Mouse (Mus musculus) heart, postnatal 36 days (tissue): ENCODE results near the gene Tyw1. TPM values are rescaled to one million over a fixed set of nuclear protein-coding genes. Genes with fewer than 3 reads are reported as not detected.

Experiments
- DNase-seq, 2 experiments: peaks; one replicate each; pipeline ENCODE4 v3.0.0; 2021 to 2022
- intact Hi-C: fragments of 180-260 bp; cut with DNase I; formaldehyde crosslinking; loops from one replicate; pipeline ENCODE4 v1.15.1; 2025
- total RNA-seq, 2 experiments: library from RNA; stranded (reverse); gene quantifications; 2 replicates each; pipeline ENCODE4 v1.2.3; 2021

The Tyw1 gene
- total RNA-seq, 2 experiments from 2014 or later: 8.6 to 10.2 TPM

DNA sequence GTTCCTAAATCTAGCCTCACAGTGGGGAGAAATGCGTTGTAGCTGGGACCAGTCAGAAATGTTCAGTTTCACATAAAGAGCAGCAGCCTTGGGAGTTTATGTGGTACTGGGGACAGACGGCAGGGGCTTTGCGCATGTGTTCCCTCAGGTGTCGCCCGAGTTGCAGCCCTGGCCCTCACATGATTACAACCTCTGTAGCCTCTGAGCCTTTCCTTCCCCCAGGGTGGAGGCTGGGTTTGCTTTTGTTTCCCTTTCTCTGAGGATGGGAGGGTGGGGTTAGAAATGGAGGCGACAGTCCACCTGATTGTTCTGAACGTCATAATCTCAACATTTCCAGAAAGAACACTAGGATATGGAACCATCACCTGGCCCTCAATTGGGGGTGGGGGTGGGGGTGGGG is 52.5 kb downstream of the Tyw1 start:
- intact Hi-C loops: loop anchor here (5.0 kb wide), 1 partner anchor 1759 kb away; no protein-coding TSS in a partner anchor
- DNase-seq: no peak

DNA sequence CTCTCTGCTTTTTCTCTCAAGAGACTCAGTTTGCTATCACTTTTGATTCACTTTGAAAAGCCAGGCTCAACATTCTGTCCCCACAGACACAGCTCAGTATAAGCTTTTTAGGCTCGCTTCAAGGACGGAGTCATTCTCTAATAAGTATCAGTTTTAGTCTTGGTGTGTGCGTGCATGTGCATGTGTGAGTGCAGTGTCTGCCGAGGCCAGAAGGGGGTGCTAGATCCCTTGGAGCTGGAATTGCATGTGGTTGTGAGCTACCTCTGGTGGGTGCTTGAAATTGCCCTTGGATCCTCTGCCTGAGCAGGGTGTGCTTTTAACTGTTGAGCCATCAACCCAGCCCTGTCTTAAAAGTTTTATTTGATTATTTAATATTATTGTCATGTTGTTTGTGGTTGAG is 54.7 kb downstream of the Tyw1 start:
- intact Hi-C loops: no loop called here
- DNase-seq: no peak

DNA sequence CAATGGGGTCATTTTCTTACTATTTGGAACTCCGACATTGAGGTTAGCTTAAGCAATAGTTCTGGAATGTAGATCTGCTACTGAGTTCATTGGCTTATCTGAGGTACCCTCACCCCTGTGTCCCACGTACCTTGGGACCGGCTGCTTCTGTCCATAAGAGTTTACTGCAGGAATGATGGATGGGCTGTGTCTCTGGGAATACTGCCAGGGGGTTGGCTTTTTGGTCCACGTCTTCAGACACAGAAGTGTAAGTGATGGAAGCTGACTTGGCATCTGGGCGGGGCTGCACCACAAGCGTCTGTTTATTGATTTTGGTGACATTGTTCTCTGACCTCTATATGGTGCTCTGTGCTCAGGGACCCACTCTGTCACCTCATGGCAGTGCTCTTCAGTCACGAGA is 55.4 kb downstream of the Tyw1 start:
- DNase-seq: no peak
- intact Hi-C loops: no loop called here

DNA sequence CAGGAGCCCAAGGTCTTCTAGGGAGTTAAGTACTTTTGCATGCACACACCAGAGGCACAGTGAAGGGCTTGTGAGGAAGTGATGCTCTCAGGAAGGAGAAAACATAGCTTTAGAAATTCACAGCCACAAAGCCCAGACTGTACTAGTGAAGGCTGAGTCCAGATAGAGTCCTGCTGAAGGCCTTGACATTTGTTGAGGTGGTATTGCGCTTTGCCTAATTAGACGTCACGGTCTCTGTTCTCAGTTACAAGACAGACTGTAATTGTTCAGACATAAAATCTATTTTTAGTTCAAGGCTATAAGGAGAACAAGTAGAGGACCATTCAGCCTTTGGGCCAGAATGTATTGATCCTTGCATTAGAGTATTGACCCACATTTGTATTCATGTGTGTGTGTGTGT is 58.1 kb downstream of the Tyw1 start:
- no peak for DNase-seq
- intact Hi-C loops: no loop called here

DNA sequence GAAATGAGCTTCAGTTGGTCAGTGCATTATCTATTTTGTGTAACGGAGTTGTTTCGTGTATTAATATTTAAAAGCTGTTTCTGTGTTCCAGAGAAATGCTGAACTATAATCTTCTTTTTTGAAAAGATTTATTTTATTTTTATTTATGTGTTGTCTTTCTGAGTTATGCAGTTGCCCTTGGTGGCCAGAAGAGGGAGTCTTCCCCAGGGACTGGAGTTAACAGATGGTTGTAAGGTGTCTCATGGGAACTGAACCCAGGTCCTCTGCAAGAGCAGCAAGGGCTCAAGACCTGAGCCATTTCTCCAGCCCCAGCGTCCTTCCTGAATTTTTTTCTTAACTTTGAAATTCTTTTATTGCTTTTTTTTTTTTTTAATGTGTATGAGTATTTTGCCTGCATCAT is 59.5 kb downstream of the Tyw1 start:
- intact Hi-C loops: no loop called here
- DNase-seq: no peak

DNA sequence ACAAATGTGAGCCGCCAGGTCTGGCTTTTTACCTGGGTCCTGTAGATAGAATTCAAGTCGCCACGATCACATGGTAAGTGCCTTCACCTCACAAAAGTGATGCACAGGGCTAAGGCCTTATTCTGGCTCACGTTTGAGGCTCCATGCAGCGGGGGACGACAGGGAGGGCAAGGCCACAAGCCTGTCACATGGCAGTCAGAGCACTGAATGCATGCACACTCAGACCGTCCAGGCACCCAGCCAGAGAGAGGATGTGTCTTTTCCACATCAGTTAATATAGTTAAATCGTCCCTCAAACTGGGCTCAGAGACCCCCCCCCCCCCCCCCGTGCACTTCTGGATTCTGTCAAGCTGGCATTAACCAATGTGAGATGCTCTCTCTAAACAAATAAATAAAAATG is 60.9 kb downstream of the Tyw1 start:
- intact Hi-C loops: no loop called here
- DNase-seq: no peak

DNA sequence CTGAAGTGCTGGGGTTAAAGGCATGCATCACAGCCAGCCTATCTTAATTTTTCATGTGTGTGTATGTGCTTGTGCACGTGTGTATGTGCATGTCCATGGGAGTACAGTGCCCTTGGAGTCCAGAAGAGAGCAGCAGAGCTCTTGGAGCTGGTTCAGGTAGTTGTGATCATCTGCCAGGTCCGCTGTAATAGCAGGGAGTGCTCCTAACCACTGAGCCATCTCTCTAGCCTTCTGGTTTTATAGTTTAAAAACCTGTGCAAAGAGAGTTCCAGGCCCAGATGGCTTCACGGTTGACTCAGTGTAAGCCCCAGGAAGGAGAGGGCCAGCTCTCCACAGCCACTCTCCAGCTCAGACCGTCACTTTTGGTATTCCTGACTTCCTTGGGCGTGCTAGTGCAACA is 64.4 kb downstream of the Tyw1 start:
- no peak for DNase-seq
- intact Hi-C loops: loop anchor here (2.0 kb wide), 1 partner anchor 533 kb away; no protein-coding TSS in a partner anchor

DNA sequence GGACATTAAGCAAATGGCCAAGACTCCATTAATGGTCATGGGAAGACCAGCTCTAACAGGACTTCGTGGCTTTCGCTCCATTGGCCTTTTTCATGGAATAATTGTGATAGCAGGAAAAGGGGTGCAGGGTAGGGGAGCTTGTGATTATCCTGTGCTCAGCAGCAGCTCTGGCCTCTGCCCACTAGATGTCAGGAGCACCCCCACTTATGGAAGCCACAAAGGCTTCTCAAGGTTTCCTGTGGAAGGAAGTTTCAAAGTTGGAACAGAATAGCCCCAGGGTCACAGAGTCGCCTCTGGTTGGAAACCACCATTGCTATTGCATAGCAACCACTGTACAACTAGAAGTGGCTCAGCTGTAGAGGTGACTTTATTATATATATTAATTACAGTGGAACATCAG is 65.1 kb downstream of the Tyw1 start:
- DNase-seq: peak in 1 of 2 experiments; percentile 13
- intact Hi-C loops: loop anchor here (2.0 kb wide), 1 partner anchor 532 kb away; no protein-coding TSS in a partner anchor

DNA sequence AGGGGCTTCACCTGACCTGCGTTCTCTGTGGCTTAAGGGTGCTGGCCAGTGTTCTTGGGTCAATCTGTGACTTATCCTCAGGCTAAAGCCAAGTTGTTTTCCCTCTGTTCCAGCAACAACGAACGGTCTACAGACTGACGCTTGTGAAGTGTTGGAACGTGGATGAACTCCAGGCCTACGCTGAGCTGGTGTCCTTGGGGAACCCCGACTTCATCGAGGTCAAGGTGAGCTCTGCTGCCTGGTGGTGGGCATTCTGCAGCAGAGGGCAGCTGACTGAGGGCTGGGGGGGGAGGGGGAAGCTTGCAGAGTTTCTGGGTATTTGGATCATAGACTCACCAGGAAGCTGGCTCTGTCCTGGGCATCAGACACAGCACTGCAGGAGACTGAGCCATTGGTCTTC is 70.1 kb downstream of the Tyw1 start:
- intact Hi-C loops: no loop called here
- no peak for DNase-seq

DNA sequence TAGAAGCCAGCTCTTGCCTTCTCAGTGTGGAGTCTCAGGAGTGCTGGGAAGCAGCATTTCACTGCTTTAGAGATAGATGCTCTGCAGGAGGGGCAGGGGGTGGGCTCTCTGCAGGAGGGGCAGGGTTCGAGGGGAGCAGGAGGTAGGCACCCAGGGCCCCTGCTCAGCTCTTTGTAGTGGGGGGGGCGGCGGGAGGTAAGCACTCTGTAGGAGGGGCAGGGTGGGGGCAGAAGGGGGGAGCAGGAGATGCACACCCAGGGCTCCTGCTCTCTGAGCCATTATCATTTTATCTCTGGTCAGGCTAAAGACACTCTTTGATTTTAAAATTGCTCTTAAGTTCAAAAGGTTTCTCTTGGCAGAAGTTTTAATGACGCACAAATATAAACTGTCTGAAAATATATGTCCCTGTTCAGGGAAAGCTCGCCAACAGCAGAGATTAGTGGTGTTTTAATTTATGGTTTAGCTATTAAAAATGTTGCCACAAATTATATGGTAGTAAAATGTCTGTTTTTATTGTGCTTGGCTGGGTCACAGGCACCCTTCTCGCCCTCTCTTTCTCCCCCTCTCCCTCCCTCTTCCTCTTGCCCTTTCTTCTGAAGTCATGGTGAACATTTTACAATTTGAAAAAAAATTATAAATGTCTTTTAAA is 72.3 kb downstream of the Tyw1 start:
- no peak for DNase-seq
- intact Hi-C loops: no loop called here

DNA sequence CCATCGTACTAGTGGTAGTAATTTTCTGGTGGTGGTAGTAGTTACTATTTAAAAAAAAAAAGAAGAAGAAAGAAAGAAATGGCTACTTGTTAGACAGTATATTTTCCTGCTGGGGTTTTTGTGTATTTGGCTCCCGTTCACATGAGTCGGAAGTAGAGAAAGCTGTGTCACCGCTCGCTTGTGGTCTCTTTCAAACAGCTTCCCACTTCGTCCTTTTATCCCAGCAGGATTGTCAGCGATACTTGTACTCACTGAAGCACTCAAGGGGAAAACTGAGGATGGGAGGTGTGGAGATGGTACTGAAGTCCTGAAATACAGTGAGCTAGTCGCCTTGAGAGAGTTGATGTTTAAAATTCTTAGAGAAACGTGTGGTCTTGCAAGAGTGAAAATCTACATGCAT is 72.9 kb downstream of the Tyw1 start:
- no peak for DNase-seq
- intact Hi-C loops: no loop called here

DNA sequence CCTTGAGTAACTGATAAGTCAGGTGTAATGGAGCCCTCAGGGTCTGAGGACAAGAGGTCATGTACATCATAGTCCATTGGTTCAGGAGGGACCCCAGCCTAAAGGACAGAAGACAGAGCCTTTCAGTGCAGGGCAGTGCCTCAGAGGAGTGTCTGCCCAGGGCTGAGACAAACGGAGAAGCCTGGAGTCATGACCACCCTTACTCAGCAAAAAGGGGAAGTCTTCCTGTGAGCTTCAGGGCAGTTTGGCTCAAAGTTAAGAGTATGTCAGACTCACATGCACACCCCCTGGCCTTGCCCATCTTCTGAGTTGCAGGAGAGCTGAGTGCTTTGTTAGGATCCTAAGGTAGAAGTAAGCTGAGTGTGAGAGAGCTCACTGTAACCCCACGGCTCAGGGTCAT is 74.5 kb downstream of the Tyw1 start:
- no peak for DNase-seq
- intact Hi-C loops: no loop called here

DNA sequence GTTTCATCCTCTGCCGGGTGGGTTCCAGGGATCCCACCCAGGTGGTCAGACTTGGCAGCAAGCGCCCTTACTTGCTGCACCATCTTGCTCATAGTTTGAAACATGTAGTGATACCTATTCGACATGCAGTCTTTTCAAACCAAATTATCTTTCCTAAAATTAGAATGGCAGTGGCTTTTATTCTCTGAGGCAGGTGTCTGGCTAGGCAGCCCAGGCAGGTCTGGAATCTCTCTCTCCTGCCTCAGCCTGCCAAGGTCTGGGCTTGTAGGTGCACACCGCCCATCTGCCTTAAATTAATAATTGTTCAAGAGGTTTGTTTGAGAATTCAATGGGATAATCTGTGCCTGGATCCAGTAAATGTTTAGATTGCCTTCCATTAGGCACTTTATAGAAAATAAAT is 75.4 kb downstream of the Tyw1 start:
- intact Hi-C loops: no loop called here
- no peak for DNase-seq

DNA sequence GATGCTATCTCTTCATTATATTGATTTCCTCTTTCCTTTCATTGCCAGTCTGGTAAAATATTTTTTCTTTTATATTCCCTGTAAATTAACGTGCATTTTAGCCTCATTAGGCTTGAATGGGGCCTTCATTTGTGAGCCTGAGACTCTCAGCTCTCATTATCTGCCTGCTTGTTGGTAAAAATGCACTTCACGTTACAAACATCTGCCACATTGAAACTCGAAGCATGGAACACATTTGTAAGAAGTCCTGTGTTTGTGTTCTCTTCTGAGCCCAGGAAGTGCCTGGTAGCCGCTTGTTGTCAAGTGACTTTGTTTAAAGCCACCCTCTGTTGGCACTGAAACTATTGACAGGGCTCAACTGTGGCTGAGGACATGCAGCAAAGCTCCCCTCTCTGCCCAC is 75.8 kb downstream of the Tyw1 start:
- intact Hi-C loops: no loop called here
- DNase-seq: no peak

DNA sequence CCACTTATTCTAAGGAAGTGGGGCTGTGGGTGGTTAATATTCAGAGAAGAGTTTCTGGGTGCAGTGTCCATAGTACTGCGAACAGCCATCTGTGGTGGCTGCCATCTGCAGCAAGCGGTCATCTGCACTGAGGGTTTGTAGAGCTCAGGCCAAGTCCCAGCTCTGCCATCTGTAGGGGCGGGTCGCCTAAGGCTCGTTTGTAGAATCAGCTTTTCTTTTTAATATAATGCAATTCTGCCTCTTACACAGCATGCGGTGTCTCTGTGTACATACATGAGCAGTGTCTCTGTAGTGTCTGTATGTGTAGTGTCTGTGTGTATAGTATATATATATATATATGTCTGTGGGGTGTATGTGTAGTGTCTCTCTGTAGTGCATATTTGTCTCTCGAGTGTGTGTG is 78.1 kb downstream of the Tyw1 start:
- no peak for DNase-seq

DNA sequence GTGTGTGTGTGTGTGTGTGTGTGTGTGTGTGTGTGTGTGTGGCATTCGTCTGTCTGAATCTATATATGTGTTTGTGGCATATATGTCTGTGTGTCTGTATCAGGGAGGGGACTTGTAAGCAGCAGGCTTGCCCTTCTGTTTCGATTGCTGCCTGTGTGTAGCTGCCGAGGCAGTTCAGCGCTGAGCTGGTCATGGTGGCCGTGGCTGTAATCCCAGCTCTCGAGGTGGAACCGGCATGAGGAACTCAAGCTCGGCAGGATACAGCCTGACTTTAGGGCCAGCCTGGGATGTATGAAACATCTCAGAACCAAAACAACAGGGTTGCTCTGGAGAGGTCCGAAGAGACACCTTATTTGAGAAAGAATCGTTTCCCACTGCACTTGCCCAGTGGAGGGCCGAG is 78.6 kb downstream of the Tyw1 start:
- intact Hi-C loops: no loop called here

More for the DNA sequence above, 78.1 kb downstream of the Tyw1 start:
- intact Hi-C loops: no loop called here

DNA sequence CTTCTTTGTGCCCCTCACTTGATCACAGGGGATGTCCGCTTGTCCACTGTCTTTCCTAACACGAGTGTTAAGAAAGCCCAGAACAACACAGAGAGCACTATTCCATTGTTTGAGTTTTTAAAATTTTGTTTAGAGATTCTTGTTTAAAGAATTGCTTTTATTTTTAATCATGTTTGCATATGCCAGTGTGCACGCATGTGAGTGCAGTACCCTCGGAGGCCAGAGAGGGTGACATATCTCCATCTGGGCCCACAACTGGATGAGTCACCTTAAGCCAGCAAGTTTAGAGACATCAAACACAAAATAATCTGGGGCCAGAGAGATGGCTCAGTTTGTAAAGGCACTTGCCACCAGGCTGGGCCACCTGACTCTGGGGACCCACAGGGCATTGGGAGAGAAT is 80.0 kb downstream of the Tyw1 start:
- intact Hi-C loops: no loop called here
- DNase-seq: no peak

More for the DNA sequence above, 78.6 kb downstream of the Tyw1 start:
- DNase-seq: no peak

DNA sequence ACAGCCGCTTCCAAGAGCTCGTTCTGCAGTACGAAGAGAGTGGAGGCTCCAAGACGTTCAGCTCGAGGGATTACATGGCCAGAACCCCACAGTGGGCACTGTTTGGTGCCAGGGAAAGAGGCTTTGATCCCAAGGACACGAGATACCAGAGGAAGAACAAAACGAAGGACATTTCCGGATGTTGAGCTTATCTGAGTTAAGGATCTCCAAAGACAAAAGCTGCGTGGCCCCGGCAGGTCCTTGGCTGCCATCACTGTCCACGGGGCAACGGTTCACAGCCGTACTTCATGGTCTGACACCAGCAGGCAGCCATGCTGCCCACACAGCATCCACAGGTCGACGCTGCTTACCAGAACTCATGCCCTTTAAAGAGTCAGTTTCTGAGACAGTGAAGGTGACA is 85.2 kb downstream of the Tyw1 start:
- intact Hi-C loops: no loop called here
- DNase-seq: no peak

DNA sequence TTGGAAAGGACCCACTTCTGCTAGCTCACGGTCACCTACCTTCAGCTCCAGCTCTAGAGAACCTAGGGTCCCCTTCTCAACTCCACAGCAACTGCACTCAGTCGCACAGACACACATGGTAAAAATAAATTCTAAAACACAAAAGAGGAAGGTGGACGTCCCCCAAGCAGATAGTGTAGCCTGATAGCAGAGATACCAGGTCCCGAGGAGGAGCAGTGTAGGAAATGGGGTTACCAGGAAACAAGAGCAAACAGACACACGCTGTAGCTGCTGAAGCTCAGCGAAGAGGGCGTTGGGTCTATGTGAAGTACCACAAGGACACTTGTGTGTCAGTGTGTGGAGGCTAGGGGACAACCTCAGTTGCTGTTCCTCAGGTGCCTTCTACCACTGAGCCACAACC is 89.6 kb downstream of the Tyw1 start:
- intact Hi-C loops: no loop called here

DNA sequence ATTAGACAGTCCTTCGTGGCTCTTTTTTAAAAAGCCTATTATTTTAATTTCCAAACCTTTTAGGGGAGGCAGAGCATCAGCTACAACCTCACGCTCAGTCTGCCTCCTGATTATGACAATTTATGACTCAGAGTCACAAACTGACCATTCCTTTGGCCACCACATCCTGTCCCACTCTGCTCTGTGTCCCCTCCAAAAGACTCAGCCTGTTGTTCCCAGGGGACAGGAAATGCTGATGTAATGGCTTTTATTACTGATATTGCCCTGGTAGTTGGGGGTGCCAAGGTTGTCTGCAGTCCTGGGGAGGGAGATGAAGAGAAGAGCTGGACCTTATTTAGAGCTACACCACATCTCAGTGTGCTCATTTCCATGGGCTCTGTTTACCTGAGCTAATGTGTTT is 90.5 kb downstream of the Tyw1 start:
- intact Hi-C loops: no loop called here
- DNase-seq: no peak

More for the DNA sequence above, 89.6 kb downstream of the Tyw1 start:
- DNase-seq: no peak

DNA sequence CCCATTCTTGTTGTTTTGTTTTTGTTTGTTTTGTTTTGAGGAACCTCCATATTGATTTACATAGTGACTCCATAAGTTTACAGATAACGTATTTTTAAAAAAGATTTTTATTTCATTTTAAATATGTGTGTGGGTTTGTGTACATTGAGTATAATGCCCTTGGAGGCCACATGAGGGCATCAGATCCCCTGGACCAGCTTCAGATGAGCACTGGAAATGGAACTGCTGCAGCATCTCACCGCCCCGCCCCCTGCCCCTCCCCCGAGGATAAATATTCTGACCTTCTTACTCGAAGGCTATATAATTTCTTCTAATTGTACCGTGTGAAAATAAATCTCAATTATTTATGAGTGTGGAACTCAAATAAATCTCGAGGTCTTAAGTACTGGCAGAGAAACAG is 99.8 kb downstream of the Tyw1 start:
- intact Hi-C loops: no loop called here
- DNase-seq: no peak

DNA sequence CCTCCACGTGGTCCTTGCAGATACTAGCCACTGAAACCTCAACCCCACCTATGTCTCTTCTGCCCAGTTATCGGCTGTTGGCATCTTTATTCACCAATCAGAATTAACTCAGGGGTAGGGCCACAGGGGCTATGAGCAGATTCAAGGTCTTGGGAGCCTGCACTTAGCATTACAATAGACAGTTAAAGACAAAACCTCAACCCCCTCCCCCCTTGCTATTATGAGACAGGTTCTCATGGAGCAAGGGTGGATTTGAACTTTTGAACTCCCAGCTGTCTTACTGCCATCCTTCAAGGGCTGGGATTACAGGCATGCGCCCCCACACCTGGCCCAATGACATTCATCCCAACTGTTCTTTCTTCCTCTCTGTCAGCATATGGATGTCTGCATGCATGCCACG is 107.7 kb downstream of the Tyw1 start:
- no peak for DNase-seq
- intact Hi-C loops: no loop called here

DNA sequence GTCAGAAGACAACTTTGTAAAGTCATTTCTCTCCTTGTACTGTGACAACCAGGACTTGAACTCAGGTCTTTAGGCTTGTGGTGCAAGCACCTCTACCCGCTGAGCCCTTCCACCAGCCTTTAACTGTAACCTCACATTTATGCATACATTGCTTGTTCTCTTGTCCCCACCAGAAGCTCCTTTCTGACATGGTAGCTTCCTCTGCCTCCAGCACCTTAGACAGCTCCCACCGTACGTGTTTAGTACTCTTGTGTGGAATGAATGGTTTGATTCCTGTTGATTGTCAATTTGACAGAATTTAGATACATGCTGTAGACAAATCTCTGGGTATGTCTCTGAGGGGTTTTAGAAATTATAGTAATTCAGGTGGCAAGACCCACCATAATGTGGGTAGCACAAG is 108.4 kb downstream of the Tyw1 start:
- DNase-seq: no peak
- intact Hi-C loops: no loop called here
